ENCODE assay signal across 14 mouse cellular contexts in the genomic region with DNA sequence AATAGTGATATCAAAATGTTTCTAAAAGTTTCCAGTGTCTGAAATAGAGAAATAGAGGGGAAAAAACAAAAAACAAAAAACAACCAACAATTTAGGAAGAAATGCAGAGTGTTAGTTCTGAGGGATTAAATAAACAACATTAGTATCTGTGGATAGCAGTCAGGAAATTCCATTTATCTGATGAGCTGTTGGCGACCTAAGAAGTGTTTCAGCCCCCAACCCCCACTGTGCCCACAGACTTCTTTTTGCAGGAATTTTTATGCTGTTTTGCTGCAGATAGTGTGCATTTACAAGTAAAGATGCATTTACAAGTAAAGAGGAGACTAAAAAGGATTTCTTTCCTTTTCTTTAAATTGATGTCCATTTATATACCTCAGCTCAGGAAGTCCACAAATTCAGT.
DNase-seq lines count a peak whose midpoint lies in the region; ATAC-seq and TF ChIP-seq lines count a peak whose summit lies in the region.
"Had no signal": no experiment of that assay in that cellular context is flagged by ENCODE, and none has a peak within 500 bp of the region (broad histone marks: within the 10 kb centered on the region; RNA-seq: fewer than 3 reads in every experiment).

No protein-coding gene starts in this region.

- no peak for ATAC-seq in kidney, postnatal 0 days (replicated peaks; ENCODE audit: low FRiP score, low read depth)
- no peak for ATAC-seq in heart, embryonic 15.5 days (replicated peaks; ENCODE audit: insufficient number of reproducible peaks, insufficient read depth, low FRiP score, low read depth)
- ATAC-seq: intestine, embryonic 16.5 days; midbrain, embryonic 16.5 days had no signal

- H3K9me3 ChIP-seq in kidney, postnatal 0 days (replicated peaks; ENCODE audit: low read length), result no peaks in the 10 kb centered on the region
- H3K9me3 ChIP-seq in heart, embryonic 15.5 days (replicated peaks), result no peaks in the 10 kb centered on the region

- no peaks in the 10 kb centered on the region for H3K79me2 ChIP-seq in myocyte (ENCODE audit: control insufficient read depth, insufficient read depth)

- WGBS in kidney, postnatal 0 days, result 32% methylated on average over 1 of the region's 1 CpGs
- 26% methylated on average over 1 of the region's 1 CpGs for WGBS in heart, embryonic 15.5 days

- H3ac ChIP-seq in myocyte (ENCODE audit: control insufficient read depth, insufficient read length), result no peak overlapping the region

- peak overlapping the region; percentile 44; the same call in 1 of the 2 replicates for H3K27ac ChIP-seq in gastrocnemius, adult 2 months
- 0 out of 2 replicates have a peak overlapping the region, but pooled peaks have one; percentile 9 for H3K27ac ChIP-seq in kidney, postnatal 0 days
- peak overlapping the region; percentile 38 for H3K27ac ChIP-seq in heart, embryonic 15.5 days

- no peak overlapping the region for H3K9ac ChIP-seq in kidney, postnatal 0 days (ENCODE audit: low read depth, low read length)
- H3K9ac ChIP-seq in heart, embryonic 15.5 days, result no peak overlapping the region

- TF ChIP-seq CTCF in gastrocnemius, adult 2 months (IDR thresholded peaks at IDR 0.05), result no peak
- TF ChIP-seq CTCF in kidney, postnatal 0 days (IDR thresholded peaks at IDR 0.05; ENCODE audit: low read depth), result no peak

- H3K36me3 ChIP-seq in kidney, postnatal 0 days (ENCODE audit: insufficient read depth, low read length), result no peaks in the 10 kb centered on the region
- no peaks in the 10 kb centered on the region for H3K36me3 ChIP-seq in heart, embryonic 15.5 days
- no peaks in the 10 kb centered on the region for H3K36me3 ChIP-seq in myocyte (ENCODE audit: control insufficient read depth, insufficient read depth)
- H3K36me3 ChIP-seq: G1E had no signal

- peak overlapping the region; percentile 53; the same call in 1 of the 2 replicates for H3K4me2 ChIP-seq in kidney, postnatal 0 days (ENCODE audit: low read length)
- peak overlapping the region; percentile 41 for H3K4me2 ChIP-seq in heart, embryonic 15.5 days
- H3K4me2 ChIP-seq in myocyte (ENCODE audit: low read depth), result peak overlapping the region; percentile 87

- no peak for TF ChIP-seq POLR2A in myocyte (IDR thresholded peaks at IDR 0.05; ENCODE audit: insufficient read length, low read depth)

- H3K27me3 ChIP-seq in kidney, postnatal 0 days (ENCODE audit: insufficient read depth, low read length), result no peaks in the 10 kb centered on the region
- H3K27me3 ChIP-seq in heart, embryonic 15.5 days, result no peaks in the 10 kb centered on the region
- H3K27me3 ChIP-seq in myocyte (ENCODE audit: control insufficient read depth, insufficient read depth, insufficient read length), result no peaks in the 10 kb centered on the region

- peaks cover 22% of the 10 kb centered on the region for H3K4me1 ChIP-seq in kidney, postnatal 0 days (replicated peaks; ENCODE audit: insufficient read depth, low read length)
- H3K4me1 ChIP-seq in heart, embryonic 15.5 days (replicated peaks), result peaks cover 14% of the 10 kb centered on the region; the same call in 1 of the 2 replicates

- intact Hi-C loops in gastrocnemius, adult 2 months (cut with DNase I), result no loop called here
- intact Hi-C loops in gastrocnemius, postnatal 36 days (cut with DNase I), result no loop called here

- H3K4me3 ChIP-seq in gastrocnemius, adult 2 months, result peak overlapping the region; percentile 55
- no peak overlapping the region for H3K4me3 ChIP-seq in kidney, postnatal 0 days (replicated peaks; ENCODE audit: low read depth, low read length)
- no peak overlapping the region for H3K4me3 ChIP-seq in heart, embryonic 15.5 days
- peak overlapping the region; percentile 4 for H3K4me3 ChIP-seq in myocyte

- no peak for DNase-seq in gastrocnemius, adult 2 months
- no peak for DNase-seq in gastrocnemius, adult 8-10 months (ENCODE audit: low spot score in 2 of 2)
- peak; percentile 23 for DNase-seq in kidney, postnatal 0 days (ENCODE audit: low spot score)
- DNase-seq in kidney, adult 9 months, result no peak
- DNase-seq in gastrocnemius, postnatal 36 days, result no peak
- no peak for DNase-seq in left cerebral cortex, adult 9 months (ENCODE audit: low spot score in 2 of 2)
- DNase-seq: cerebellum, adult 11 months; layer of hippocampus, adult 9-11 months; thymus, adult 2 months had no signal

TF ChIP-seq in myocyte, 11 proteins besides CTCF, POLR2A, EP300 and RAD21:
- TF ChIP-seq REST (IDR thresholded peaks at IDR 0.05; ENCODE audit: insufficient read depth, insufficient read length) (no peak), MYOD1 (IDR thresholded peaks at IDR 0.05; ENCODE audit: control insufficient read depth in 1 of 3, insufficient read length in 2 of 3, low read depth in 2 of 3) (no peak), POLR2AphosphoS2 (IDR thresholded peaks at IDR 0.05; ENCODE audit: insufficient read length, low read depth) (no peak), E2F4 (IDR thresholded peaks at IDR 0.05; ENCODE audit: insufficient read depth) (no peak), CEBPB (IDR thresholded peaks at IDR 0.05; ENCODE audit: insufficient read depth, poor library complexity, severe bottlenecking) (no peak), MAX (IDR thresholded peaks at IDR 0.05; ENCODE audit: low read depth) (no peak), MYOG (IDR thresholded peaks at IDR 0.05; ENCODE audit: control insufficient read depth in 1 of 3, insufficient read depth in 1 of 3, insufficient read length in 2 of 3, low read depth in 2 of 3) (no peak), SRF (IDR thresholded peaks at IDR 0.05; ENCODE audit: control insufficient read depth, insufficient read length, low read depth) (no peak), TCF12 (IDR thresholded peaks at IDR 0.05; ENCODE audit: insufficient read depth, poor library complexity, severe bottlenecking) (no peak), TCF3 (IDR thresholded peaks at IDR 0.05; ENCODE audit: insufficient read length, low read depth) (no peak), USF1 (IDR thresholded peaks at IDR 0.05; ENCODE audit: low read depth) (no peak)

Comparison
In these comparisons a context has a peak if more than half of its experiments do, and no peak if none do; other contexts are left out.
1. H3K4me3 ChIP-seq: peak in gastrocnemius, adult 2 months (single experiment) and myocyte (single experiment); none in kidney, postnatal 0 days (single experiment) and heart, embryonic 15.5 days (single experiment).
2. Peak in every context shown above with its lines, with median percentiles within 50 percentile points of each other: H3K27ac ChIP-seq and H3K4me2 ChIP-seq.